Mouse (Mus musculus): ENCODE data around the gene Haghl. TPM values are rescaled to one million over a fixed set of nuclear protein-coding genes. Genes with fewer than 3 reads are reported as not detected.
"Not testable (repeated sequence)": the region's sequence is repeated elsewhere in the genome, so short reads cannot be mapped to it uniquely, and the experiment has no call there.

The Haghl gene
- polyA plus RNA-seq, 1 experiment from 2014 or later = 57.7 TPM

- H3K36me3 ChIP-seq (ENCODE audit: control insufficient read depth, insufficient read depth, low read length); H3K4me1 ChIP-seq (replicated peaks; ENCODE audit: control insufficient read depth, insufficient read depth, low read length); H3K9ac ChIP-seq (ENCODE audit: low read length); H3K27ac ChIP-seq (ENCODE audit: low read length); H3K4me2 ChIP-seq (ENCODE audit: low read depth, low read length); H3K9me3 ChIP-seq (ENCODE audit: control insufficient read depth, low read length); ATAC-seq (ENCODE audit: low read depth); H3K4me3 ChIP-seq (ENCODE audit: low read length): not testable (repeated sequence)
- H3K27me3 ChIP-seq (ENCODE audit: control insufficient read depth, insufficient read depth, low read depth, low read length) = peaks cover 33% of the 10 kb centered on the region
- 46% methylated on average over 2 of the region's 2 CpGs for WGBS
These were observed 22.0 kb upstream of the Haghl start for GRCm38 (mm10) chr17:25807452-25807851.

DNA sequence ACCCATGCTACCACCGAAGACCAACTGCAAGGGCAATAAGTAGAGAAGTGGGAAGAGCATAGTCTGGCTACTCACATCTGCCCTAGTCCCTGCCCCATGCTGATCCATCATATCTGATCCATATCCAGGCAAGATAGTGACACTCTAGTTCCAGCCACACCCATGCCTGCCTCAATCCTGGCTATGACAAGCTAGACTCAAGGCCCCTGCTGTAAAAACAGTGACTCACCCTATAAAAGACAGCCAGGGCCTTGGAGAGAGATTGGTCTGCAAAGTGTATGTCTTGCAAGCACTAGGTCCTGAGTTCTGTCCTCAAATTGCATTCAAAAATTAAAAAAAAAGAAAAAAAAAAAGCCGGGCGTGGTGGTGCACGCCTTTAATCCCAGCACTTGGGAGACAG, 21.0 kb upstream of the Haghl start:
- peaks cover 33% of the 10 kb centered on the region for H3K27me3 ChIP-seq (ENCODE audit: control insufficient read depth, insufficient read depth, low read depth, low read length)
- H3K36me3 ChIP-seq (ENCODE audit: control insufficient read depth, insufficient read depth, low read length) = no peaks in the 10 kb centered on the region
- no peak overlapping the region for H3K9ac ChIP-seq (ENCODE audit: low read length)
- ATAC-seq (ENCODE audit: low read depth) = no peak
- WGBS = 67% methylated on average over 4 of the region's 4 CpGs
- H3K4me1 ChIP-seq (replicated peaks; ENCODE audit: control insufficient read depth, insufficient read depth, low read length) = peaks cover 3% of the 10 kb centered on the region; the same call in 1 of the 2 replicates
- no peak overlapping the region for H3K27ac ChIP-seq (ENCODE audit: low read length)
- H3K4me2 ChIP-seq (ENCODE audit: low read depth, low read length) = no peak overlapping the region
- no peaks in the 10 kb centered on the region for H3K9me3 ChIP-seq (ENCODE audit: control insufficient read depth, low read length)
- H3K4me3 ChIP-seq (ENCODE audit: low read length) = no peak overlapping the region

GRCm38 (mm10) chr17:25802825-25803517, 17.5 kb upstream of the Haghl start:
- H3K4me2 ChIP-seq (ENCODE audit: low read depth, low read length) = no peak overlapping the region
- 7% methylated on average over 10 of the region's 10 CpGs for WGBS
- H3K9me3 ChIP-seq (ENCODE audit: control insufficient read depth, low read length) = no peaks in the 10 kb centered on the region
- peaks cover 1% of the 10 kb centered on the region; the same call in 1 of the 2 replicates for H3K27me3 ChIP-seq (ENCODE audit: control insufficient read depth, insufficient read depth, low read depth, low read length)
- H3K4me1 ChIP-seq (replicated peaks; ENCODE audit: control insufficient read depth, insufficient read depth, low read length) = no peaks in the 10 kb centered on the region
- H3K9ac ChIP-seq (ENCODE audit: low read length) = no peak overlapping the region
- no peaks in the 10 kb centered on the region for H3K36me3 ChIP-seq (ENCODE audit: control insufficient read depth, insufficient read depth, low read length)
- H3K4me3 ChIP-seq (ENCODE audit: low read length) = no peak overlapping the region
- H3K27ac ChIP-seq (ENCODE audit: low read length) = no peak overlapping the region
- ATAC-seq (ENCODE audit: low read depth) = 0 out of 2 replicates have a peak, but pooled peaks have one; percentile 40

DNA sequence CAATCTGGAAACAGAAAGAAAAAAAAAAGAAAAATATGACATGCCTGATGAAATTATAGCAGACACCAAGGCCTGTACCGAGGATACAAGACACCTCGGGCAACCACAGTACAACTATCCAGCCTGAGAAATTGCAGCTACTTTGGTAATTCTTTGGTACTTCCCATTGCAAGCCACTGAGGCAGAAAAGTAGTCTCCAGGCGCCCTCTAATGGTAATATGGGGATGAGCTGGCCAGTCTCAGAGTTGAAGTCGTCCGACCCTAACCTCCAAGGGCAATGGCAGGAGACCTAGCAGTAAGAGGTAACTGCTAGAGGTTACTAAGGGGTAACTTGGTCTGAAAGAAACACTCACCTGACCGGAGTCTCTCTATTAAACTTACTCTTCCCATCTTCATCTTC, 15.6 kb upstream of the Haghl start:
- H3K36me3 ChIP-seq (ENCODE audit: control insufficient read depth, insufficient read depth, low read length) = no peaks in the 10 kb centered on the region
- H3K4me1 ChIP-seq (replicated peaks; ENCODE audit: control insufficient read depth, insufficient read depth, low read length) = peaks cover 9% of the 10 kb centered on the region
- H3K9ac ChIP-seq (ENCODE audit: low read length) = no peak overlapping the region
- no peaks in the 10 kb centered on the region for H3K27me3 ChIP-seq (ENCODE audit: control insufficient read depth, insufficient read depth, low read depth, low read length)
- 4% methylated on average over 6 of the region's 6 CpGs for WGBS
- no peak overlapping the region for H3K27ac ChIP-seq (ENCODE audit: low read length)
- no peak overlapping the region for H3K4me3 ChIP-seq (ENCODE audit: low read length)
- ATAC-seq (ENCODE audit: low read depth) = peak; percentile 32; the same call in 1 of the 2 replicates
- no peak overlapping the region for H3K4me2 ChIP-seq (ENCODE audit: low read depth, low read length)
- H3K9me3 ChIP-seq (ENCODE audit: control insufficient read depth, low read length) = no peaks in the 10 kb centered on the region

DNA sequence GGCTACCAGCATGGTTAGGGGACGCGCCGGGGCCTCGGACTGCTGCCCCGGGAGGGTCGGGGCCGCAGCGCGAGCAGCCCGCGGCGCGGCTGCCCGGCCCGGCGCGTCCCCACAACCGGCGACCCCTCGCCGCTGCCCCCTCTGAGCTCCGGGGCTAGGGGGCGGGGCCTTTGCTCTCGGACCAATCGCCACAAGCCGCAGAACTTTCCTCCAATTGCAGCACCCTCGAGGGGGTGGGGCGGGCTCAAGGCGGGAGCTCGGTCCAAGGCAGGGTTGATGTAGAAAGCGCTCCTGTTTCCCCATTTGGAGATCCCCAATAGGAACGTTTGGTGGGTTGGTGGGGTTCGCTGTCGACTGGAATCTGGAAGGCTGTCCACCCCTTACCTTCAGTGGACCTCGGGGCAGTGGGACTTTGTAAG, 11.5 kb upstream of the Haghl start, which contains the start of gene Metrn:
Metrn (minus strand) TSS at position 186 of the 419 bp plus-strand sequence.
- no peaks in the 10 kb centered on the region for H3K36me3 ChIP-seq (ENCODE audit: control insufficient read depth, insufficient read depth, low read length)
- H3K9ac ChIP-seq (ENCODE audit: low read length) = peak within 1 kb of the TSS; percentile 77
- peak within 1 kb of the TSS; percentile 87 for H3K4me2 ChIP-seq (ENCODE audit: low read depth, low read length)
- H3K4me1 ChIP-seq (replicated peaks; ENCODE audit: control insufficient read depth, insufficient read depth, low read length) = peaks cover 33% of the 10 kb centered on the region
- H3K4me3 ChIP-seq (ENCODE audit: low read length) = peak within 1 kb of the TSS; percentile 79
- peak; percentile 86 for ATAC-seq (ENCODE audit: low read depth)
- WGBS = under 1% methylated on average over 32 of the region's 35 CpGs
- H3K27ac ChIP-seq (ENCODE audit: low read length) = peak within 1 kb of the TSS; percentile 2; the same call in 1 of the 2 replicates
- no peaks in the 10 kb centered on the region for H3K9me3 ChIP-seq (ENCODE audit: control insufficient read depth, low read length)
- H3K27me3 ChIP-seq (ENCODE audit: control insufficient read depth, insufficient read depth, low read depth, low read length) = no peaks in the 10 kb centered on the region

GRCm38 (mm10) chr17:25796211-25796771, 10.8 kb upstream of the Haghl start:
- no peaks in the 10 kb centered on the region for H3K36me3 ChIP-seq (ENCODE audit: control insufficient read depth, insufficient read depth, low read length)
- H3K27ac ChIP-seq (ENCODE audit: low read length) = peak overlapping the region; percentile 2; the same call in 1 of the 2 replicates
- ATAC-seq (ENCODE audit: low read depth) = 0 out of 2 replicates have a peak, but pooled peaks have one; percentile 3
- H3K4me1 ChIP-seq (replicated peaks; ENCODE audit: control insufficient read depth, insufficient read depth, low read length) = peaks cover 36% of the 10 kb centered on the region
- WGBS = under 1% methylated on average over 37 of the region's 37 CpGs
- peak overlapping the region; percentile 87 for H3K4me2 ChIP-seq (ENCODE audit: low read depth, low read length)
- H3K4me3 ChIP-seq (ENCODE audit: low read length) = peak overlapping the region; percentile 79
- peak overlapping the region; percentile 77 for H3K9ac ChIP-seq (ENCODE audit: low read length)
- H3K27me3 ChIP-seq (ENCODE audit: control insufficient read depth, insufficient read depth, low read depth, low read length) = no peaks in the 10 kb centered on the region
- H3K9me3 ChIP-seq (ENCODE audit: control insufficient read depth, low read length) = no peaks in the 10 kb centered on the region

GRCm38 (mm10) chr17:25795609-25796092, 10.2 kb upstream of the Haghl start, which contains the start of gene AC134908.4:
Gene AC134908.4 (minus strand): TSS chr17:25795659.
- ATAC-seq (ENCODE audit: low read depth) = no peak
- Histone ChIP-seq H3K4me1 (replicated peaks; ENCODE audit: control insufficient read depth, insufficient read depth, low read length) (peaks cover 42% of the 10 kb centered on the region), H3K27me3 (ENCODE audit: control insufficient read depth, insufficient read depth, low read depth, low read length) (no peaks in the 10 kb centered on the region), H3K4me2 (ENCODE audit: low read depth, low read length) (peak within 1 kb of the TSS; percentile 87), H3K9ac (ENCODE audit: low read length) (peak within 1 kb of the TSS; percentile 77), H3K4me3 (ENCODE audit: low read length) (peak within 1 kb of the TSS; percentile 79), H3K27ac (ENCODE audit: low read length) (peak within 1 kb of the TSS; percentile 2; the same call in 1 of the 2 replicates), H3K36me3 (ENCODE audit: control insufficient read depth, insufficient read depth, low read length) (no peaks in the 10 kb centered on the region), H3K9me3 (ENCODE audit: control insufficient read depth, low read length) (no peaks in the 10 kb centered on the region)
- 24% methylated on average over 6 of the region's 6 CpGs for WGBS

DNA sequence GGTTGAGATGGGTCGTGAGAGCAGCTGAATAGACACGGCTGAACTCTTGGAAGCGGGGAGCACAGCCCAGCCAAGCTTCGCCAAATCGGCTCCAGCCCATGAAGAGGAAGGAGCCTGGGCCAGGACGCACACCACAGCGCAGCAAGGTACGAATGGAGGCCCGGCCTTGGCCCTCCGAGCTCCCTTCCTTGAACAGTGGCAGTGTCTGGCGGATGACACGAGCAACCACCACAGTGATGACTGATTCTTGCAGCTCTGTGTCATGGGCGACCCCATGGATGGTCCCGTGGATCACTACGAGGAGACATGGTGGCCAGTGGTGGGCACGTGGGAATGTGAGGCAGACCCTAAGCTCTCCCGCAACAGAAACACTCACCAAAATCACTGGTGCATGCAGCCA, 9.5 kb upstream of the Haghl start:
- no peaks in the 10 kb centered on the region for H3K27me3 ChIP-seq (ENCODE audit: control insufficient read depth, insufficient read depth, low read depth, low read length)
- 87% methylated on average over 17 of the region's 17 CpGs for WGBS
- no peak overlapping the region for H3K4me3 ChIP-seq (ENCODE audit: low read length)
- H3K4me1 ChIP-seq (replicated peaks; ENCODE audit: control insufficient read depth, insufficient read depth, low read length) = peaks cover 42% of the 10 kb centered on the region
- H3K27ac ChIP-seq (ENCODE audit: low read length) = no peak overlapping the region
- H3K4me2 ChIP-seq (ENCODE audit: low read depth, low read length) = peak overlapping the region; percentile 87
- H3K9me3 ChIP-seq (ENCODE audit: control insufficient read depth, low read length) = no peaks in the 10 kb centered on the region
- no peak for ATAC-seq (ENCODE audit: low read depth)
- no peak overlapping the region for H3K9ac ChIP-seq (ENCODE audit: low read length)
- H3K36me3 ChIP-seq (ENCODE audit: control insufficient read depth, insufficient read depth, low read length) = no peaks in the 10 kb centered on the region

DNA sequence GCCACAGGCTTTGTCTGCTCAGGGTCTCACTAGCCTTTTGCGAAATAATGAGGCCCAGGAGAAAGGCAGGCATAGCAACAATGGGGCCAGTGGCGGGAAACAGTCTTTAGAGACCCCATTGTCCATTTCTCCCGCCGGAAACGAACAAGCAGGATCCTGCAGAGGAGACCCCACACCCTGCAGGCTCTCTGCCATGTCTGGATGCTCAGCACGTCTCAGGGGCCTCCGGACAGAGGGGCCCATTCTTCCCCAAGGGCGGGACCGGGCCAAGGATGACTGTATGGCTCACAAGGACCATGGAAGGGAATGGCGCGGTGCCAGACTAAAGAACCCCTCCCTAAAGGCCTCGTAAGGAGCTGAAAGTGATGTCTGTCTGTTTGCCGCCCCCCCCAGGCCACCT, 8.7 kb upstream of the Haghl start:
- WGBS = 66% methylated on average over 13 of the region's 13 CpGs
- Histone ChIP-seq H3K36me3 (ENCODE audit: control insufficient read depth, insufficient read depth, low read length) (peaks cover 7% of the 10 kb centered on the region; the same call in 1 of the 2 replicates), H3K9me3 (ENCODE audit: control insufficient read depth, low read length) (no peaks in the 10 kb centered on the region), H3K4me1 (replicated peaks; ENCODE audit: control insufficient read depth, insufficient read depth, low read length) (peaks cover 42% of the 10 kb centered on the region), H3K4me3 (ENCODE audit: low read length) (no peak overlapping the region), H3K27me3 (ENCODE audit: control insufficient read depth, insufficient read depth, low read depth, low read length) (no peaks in the 10 kb centered on the region), H3K9ac (ENCODE audit: low read length) (no peak overlapping the region), H3K4me2 (ENCODE audit: low read depth, low read length) (no peak overlapping the region), H3K27ac (ENCODE audit: low read length) (peak overlapping the region; percentile 37; the same call in 1 of the 2 replicates)
- no peak for ATAC-seq (ENCODE audit: low read depth)
